Mouse (Mus musculus) 3T3-L1 (cell line): Measurements from ENCODE around the gene Eps8.
A peak's percentile ranks its signal among the peaks of the same experiment; 100 is the strongest.

ENCODE experiments used
- DNase-seq: peaks from one replicate; pipeline ENCODE4 v3.0.0-alpha.2; 2015; ENCODE audit warnings: low read depth, low spot score

The Eps8 gene

DNA sequence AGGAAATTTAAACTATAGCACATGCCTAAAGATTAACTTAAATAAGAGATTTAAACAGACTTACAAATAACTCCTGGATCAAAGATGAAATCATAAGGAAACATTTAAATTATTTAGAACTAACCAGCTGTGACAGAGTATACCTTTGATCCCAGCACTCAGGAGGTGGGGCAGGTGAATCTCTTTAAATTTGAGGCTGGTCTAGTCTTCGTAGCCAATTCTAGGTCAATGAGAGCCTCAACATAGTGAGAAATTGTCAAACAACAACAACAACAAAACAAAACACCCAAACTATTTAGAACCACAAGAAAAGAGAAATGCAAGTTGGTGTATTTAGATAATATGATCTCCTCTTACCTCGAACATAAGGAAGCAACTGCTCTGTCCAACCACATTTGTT is at the start of gene Eps8:
Eps8 (minus strand) TSS at position 101 of the 400 bp plus-strand sequence.
- no peak for DNase-seq

DNA sequence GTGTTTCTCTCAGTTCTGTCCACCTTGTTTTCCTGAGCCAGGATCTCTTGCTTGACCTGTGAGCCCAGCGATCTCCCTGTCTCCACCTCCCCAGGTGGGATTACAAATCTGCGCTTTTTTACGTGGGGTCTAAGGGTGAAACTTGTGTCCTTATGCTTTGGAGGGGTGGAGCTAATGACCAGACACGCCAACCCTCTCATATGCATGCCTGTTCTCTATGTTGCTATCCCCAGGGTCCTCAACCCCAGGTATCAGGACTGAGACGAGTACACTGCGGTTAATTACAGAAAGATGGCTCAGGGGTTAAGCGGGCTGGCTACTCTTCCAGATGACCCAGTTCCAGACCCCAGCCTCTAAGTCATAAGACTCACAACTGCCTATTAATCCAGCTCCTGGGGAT is 48.8 kb upstream of the Eps8 start:
- no peak for DNase-seq

DNA sequence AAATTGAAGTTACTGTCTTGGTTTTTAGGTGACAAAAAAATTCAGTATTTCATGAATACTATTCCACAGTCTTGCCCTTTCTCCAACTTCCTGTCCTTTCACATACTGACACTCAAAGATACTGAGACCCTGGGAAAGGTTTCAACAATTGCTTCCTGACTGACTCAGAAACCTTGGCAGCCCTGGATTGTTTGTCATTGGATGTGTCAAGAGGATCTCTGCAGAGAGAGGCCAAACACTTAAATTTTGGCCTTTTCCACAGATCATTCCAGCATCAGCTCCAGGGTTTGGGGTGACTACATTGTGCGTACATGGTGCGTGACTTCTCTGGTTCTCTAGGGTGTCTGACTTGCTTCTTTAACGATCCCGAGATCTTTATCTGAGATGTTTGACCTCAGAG is 48.2 kb upstream of the Eps8 start:
- peak; percentile 96 for DNase-seq

DNA sequence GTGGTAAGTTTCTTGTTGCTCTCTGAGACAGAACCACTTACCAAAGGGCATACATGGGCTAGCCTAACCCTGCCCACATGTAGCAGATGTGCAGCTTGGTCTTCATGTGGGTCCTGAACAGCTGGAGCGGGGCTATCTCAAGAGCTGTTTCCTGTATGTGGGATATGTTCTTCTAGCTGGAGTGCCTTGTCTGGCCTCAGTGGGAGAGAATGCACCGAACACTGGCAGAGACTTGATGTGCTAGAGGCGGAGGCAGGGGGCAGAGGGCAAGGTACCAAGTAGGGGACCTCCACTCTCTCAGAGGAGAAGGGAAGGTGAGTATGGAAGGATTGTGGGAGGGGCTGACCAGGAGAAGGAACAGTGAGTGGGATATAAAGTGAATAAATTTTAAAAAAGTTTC is 47.5 kb upstream of the Eps8 start:
- no peak for DNase-seq

DNA sequence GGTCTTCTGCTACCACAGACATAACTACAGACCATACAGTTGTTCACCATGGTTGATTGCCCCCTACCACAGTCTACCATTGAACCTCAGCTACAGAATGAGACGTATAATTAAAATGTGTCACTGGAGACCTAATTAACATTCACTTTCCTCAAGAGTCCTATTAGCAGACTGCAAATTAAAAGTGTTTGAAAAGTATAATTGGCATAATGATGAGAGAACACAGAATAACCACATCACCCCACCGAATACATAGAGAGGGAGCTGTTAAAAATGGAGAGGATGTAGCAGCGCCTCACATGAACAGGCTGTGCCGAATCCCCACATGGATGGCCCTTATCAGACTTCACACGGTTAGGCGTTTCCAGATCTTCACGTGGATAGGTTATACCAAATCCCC is 44.8 kb upstream of the Eps8 start:
- no peak for DNase-seq

DNA sequence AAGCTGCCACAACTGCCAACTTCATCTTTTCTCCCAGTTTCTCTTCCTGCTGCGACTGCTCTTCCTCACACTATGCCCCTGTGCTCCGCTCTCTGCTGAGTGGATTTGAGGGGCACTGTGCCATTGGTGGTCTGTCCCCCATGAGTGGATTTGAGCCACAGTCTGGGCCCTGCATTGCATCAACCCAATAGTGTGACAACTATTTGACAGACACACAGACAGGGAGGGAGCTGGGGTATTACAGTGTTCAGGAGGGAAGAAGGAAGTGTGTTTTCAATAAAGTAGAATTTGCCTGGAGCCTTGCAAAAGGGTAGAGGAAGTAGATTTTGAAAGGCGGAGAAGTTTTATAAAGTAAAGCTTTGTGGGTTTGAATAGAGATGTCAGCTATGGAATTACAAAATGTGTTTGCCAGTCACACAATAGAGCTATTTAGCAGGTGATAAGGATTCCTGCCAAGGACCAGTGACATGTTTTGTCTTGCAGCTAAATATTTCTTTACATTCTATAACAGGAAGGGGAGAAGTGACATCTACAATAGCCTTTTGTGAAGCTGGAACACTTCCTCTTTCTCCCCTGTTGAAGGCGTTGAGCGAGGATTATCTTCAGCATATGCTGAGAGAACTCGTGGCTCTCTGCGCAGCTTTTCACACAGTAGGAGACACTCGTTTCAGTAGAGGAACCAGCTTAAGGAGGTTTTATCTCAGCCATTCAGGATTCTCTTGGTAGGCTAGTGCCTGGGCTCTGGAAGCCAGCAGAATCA is 41.9 kb upstream of the Eps8 start:
- no peak for DNase-seq

DNA sequence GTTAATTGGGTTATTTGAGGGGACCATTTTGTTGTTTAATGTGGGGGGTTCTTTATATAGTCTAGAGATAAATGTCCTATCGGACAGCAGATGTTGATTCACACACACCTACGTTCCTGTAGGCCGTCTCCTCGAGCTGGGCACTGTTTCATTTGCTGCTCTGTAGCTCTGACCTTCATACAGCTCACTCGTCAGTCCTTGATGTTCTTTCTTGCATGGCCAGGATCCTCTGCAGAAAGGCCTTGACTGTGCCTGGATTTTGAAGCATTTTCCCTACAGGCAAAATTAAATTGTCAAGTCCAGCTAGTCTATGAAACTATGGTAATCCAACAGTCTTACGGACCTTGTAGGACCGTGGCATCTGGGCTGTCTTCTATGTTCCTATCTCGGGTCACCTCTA is 40.4 kb upstream of the Eps8 start:
- DNase-seq: no peak

DNA sequence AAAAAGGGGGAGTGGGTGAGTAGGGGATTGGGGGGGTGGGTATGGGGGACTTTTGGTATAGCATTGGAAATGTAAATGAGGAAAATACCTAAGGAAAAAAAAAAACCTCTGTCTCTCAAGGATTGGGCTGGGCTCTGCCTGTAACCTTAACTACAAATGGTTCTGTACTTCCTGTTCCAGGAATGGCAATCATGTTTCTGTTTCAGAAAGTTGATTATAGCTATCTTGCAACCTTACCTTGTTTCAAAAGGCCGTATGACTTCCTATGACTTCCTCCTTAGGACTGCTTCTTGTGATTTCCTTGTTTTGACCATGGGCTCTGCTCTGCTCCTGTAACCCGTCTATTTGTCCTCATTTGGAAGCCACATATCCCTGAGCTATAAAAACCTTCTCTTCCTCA is 39.6 kb upstream of the Eps8 start:
- no peak for DNase-seq

DNA sequence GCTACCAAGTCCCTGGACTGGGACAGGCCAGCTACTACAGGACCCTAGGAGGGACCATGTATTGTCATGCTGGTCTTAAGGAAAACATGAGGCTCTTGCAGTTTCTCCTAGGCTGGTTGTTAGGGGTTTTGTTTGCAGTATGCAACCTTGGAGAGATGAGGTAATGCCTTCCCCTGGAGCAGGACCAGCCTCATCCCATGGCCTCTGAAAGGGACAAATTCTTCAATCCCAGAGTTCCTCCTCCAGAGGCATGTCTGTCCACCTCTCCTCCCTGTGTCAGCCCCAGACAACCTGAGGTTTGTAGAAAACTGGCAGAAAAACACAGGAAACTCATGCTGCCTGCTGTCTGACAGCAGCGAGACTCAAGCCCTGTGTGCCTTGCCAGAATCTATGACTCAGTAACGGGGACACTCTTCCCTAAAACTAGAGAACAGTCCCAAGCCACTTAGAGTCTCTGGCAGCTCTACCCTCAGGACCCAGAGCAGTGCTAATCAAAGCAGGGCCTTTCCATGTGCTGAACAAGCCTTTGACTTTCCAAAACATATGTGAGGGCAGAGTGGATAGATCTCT is 36.0 kb upstream of the Eps8 start:
- DNase-seq: peak; percentile 84

DNA sequence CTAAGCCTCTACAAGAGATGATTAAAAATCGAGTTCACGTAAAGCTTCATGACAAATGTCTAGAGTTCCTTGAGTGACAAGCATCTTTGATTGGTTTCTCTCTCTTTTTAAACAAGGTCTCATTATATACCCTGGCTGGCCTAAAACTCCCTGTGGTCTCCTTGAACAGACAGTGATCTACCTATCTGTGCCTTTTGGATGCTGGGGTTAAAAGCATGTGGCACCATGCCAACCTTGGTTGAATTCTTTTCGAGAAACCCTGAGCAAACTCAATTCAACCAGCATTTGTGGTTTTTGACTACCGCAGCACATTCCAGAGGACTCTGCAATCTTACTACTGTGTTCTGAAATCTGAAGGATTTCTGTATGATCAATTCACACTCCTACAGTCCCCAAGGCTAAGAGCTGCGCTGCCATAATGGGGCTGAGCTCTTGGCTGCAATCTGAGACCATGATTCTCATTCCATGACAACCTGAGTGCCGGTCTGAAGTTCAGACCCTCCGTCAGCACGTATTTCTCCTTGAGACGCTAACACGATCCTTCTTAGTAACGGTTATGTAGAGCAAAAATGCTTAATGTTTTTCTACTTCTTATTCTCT is 33.9 kb upstream of the Eps8 start:
- DNase-seq: peak; percentile 78

DNA sequence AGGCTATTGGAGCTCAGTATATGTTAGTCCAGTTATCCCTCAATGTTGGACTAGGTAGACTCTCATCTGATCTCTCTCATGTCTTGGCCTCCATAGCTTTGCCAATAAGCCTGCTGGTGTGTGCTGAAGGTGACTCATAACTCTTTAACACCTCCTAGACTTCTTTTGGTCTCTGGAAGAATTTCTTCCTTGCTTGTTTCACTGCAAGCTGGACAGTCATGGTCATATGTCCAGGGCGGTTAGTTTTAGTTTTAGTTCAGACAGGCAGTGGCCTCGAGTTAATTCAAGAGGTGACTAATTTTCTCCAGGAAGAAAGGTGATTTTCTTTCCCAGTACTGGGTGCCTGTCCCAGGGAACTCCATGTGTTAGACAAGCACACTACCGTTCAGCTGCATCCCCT is 33.4 kb upstream of the Eps8 start:
- DNase-seq: peak; percentile 68

DNA sequence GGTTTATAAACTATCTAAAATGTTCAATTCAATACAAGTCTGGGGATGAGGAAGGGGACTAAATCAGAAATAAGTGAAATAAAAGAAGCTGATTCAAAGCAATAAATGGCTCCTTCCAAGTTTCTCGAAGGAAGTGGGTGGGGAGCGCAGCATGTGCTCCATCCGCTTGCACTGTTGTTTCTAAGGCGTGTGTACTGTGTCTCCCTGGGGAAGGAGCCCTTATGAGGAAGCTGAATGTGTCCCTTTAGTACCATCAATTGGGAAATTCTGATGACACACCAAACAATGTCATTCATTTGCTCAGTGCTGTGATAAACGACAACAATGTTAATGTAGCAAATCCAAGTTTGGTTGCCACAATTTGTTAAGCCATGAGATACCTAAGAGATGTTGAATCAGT is 33.0 kb upstream of the Eps8 start:
- DNase-seq: no peak

DNA sequence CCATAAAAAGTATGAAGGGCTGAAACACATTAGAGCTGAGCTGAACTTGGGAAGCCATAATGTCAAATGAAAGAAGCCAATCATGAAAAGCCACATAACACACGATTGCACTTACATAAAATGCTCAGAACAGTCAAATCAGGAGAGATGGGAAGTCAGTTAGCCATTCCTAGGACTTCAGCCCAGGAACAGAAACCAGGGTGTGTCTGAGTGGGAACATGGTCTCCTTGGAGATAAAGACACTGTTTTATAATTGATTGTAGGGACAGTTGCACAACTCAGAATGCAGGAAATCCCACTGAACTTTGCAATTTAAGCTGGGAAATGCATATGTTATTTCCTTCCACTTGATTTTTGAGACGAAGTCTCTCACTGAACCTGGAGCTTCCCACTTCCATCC is 28.0 kb upstream of the Eps8 start:
- DNase-seq: no peak

DNA sequence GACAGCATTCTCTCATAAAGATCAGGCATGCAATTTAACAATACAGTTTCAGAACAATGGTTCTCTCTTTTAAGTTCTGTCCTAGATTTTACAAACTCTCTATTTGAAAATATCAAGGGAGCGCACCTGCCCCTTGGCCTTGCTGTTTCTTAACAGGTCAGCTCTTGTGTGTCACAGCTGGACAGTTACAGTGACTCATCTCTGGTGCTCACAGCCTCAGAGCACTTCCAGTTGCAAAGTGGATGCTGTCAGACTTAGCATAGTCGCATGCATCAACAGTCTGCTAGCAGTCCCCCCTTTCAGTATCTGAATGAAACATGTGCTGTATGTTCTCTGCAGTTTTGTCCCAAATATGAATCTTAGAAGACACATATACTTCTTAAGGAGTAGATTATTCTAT is 26.3 kb upstream of the Eps8 start:
- DNase-seq: peak; percentile 27

DNA sequence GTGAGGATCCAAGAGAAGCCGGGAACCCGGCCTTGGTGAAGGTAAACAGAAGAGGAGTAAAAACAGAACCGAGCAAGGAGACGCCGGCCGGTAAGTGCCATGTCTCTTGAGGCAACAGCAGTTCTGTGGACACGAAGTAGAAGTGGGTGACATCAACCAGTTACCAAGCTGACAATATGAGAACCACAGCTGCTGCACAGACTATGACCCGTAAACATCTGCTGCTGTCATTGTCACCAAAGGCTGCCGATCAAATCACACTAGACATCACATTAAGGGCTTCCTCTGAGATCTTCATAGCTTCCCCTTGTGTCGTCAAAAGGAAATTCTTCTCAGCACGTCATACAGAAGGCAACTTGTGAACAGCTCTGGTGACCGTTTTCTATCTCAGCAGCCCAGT is 21.9 kb upstream of the Eps8 start:
- DNase-seq: no peak

DNA sequence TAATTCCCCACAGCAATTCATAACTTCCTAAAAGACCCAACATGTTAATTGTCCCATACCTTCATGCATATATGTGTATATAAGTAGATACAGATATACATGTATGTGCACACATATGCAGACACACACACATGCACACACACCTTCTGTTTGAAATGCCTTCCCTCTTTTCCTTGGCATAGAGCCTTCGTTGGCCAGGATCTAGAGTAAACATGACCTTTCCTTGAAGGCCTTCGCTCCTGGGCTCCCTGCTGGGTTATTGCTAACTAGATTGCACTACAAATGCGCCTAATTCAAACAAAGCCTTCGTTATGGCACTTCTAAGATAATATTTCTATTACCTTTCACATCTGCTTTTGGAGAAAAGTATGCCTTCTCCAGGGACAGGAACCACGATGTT is 20.9 kb upstream of the Eps8 start:
- DNase-seq: no peak

DNA sequence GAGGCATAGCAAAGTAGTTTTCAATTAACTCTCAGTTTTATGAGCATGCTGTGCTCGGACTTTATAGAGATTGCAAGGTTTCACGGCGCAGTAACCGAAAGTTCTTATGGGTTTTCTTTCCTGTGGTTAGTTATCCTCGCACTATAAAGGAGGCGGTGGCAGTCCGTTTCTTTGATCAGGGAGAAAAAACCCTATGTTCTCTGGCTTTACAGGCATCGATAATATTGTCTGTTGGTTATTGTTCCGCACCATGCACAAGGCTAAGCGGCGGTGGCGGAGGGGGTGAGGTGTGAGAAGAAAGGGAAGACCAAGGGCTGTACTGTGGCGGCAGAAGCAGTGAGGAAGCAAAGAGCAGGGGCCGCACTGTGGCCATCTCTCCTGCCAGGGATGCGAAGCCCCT is 18.6 kb upstream of the Eps8 start:
- DNase-seq: no peak

DNA sequence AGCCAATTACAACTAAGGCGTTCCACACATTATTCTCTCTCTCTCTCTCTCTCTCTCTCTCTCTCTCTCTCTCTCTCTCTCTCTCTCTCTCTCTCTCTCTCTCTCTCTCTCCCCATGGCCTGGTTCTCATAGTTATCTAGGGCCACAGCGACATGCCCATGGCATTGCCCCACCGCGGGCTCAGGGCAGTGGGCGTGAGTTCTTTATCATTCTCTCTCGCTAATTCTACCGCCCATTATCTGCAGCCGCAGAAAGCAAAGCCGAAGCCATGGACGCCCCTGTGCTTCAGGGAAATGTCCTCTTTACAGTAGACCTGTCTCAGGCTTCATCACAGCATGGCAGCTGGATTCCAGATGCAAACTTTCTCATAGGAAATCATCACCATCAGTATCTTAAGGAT is 16.9 kb upstream of the Eps8 start:
- DNase-seq: no peak

DNA sequence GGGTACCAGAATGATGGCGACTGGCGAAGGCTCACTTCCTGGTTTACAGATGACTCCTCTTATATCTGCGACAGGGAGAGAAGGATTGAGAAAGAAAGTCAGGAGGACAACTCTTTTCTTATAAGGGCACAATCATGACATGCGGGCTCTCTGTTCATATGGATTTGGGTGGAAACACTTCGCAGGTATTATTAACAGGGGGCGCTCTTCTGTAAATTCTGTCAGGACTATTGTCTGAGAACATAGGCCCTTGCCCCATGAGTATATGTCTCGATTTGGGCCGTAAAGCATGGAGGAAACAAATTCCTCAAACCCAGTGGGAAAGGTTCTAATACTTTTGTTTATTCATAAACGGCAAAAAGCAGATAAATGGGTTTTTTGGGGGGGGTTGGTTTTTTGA is 16.1 kb upstream of the Eps8 start:
- no peak for DNase-seq

DNA sequence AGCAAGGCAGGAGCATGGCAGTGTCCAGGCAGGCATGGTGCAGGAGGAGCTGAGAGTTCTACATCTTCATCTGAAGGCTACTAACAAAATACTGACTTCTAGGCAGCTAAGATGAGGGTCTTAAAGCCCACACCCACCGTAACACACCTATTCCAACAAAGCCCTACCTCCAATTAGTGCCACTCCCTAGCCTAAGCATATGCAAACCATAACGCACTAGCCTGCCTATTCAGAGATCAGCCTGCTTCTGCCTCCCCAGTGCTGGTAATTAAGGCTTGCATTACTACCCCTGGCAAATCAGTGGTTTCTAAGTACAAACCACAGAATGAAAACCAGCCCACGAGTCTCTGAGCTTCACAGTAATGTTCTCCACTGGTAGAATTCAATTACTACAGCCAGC is 15.2 kb upstream of the Eps8 start:
- no peak for DNase-seq

DNA sequence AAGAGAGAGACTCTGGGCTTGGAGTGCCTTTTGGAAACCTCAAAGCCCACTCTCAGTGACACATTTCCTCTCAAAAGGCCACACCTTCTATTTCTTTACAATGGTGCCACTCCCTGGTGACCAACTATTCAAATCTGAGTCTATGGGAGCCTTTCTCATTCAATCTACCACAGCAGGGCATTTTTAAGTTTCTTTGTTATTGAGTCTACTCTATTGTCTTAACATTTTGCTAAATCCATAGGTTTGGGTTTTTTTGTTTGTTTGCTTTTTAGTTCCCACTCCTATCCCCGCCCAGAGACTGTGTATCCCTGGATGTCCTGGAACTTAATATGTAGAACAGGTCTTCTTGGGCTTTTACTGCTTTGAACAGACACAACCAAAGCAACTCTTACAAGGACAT is 14.8 kb upstream of the Eps8 start:
- DNase-seq: no peak

DNA sequence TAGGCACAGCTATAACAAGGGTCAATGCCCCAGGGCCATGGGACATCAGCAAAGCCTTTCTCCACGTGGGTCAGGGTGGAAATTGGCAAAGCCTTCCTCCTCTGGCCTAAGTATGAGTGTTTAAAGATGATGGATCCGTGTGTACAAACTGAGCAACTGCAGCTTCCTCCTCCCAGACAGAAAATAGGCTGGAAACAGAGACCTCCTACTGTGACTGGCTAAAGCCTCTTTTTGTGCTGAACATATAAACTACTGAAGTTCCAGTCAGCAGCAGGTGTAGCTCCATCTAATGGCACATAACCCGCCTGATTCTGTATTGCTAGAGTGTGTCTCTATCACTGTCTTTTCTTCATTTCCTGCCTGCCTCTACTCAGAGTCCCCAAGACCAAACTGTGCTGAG is 13.7 kb upstream of the Eps8 start:
- no peak for DNase-seq

DNA sequence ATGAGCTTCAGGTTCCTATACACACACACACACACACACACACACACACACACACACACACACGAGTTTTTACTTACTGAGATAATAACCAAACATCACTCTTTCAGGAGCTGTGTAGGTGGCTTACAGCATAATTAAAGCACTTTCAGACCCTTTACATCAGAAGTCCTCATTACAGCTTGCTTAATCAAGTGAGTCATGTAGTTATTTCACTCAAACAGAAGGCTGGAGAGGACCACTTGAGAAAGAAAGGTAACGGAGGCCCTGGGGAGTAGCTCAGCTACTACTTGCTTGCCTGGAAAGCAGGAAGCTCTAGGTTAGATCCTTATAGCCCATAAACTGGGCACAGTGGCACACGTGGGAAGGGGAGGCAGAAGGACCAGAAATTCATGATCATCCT is 13.0 kb upstream of the Eps8 start:
- no peak for DNase-seq
